Comparison of ENCODE assay signal across 8 mouse cellular contexts in the genomic region with DNA sequence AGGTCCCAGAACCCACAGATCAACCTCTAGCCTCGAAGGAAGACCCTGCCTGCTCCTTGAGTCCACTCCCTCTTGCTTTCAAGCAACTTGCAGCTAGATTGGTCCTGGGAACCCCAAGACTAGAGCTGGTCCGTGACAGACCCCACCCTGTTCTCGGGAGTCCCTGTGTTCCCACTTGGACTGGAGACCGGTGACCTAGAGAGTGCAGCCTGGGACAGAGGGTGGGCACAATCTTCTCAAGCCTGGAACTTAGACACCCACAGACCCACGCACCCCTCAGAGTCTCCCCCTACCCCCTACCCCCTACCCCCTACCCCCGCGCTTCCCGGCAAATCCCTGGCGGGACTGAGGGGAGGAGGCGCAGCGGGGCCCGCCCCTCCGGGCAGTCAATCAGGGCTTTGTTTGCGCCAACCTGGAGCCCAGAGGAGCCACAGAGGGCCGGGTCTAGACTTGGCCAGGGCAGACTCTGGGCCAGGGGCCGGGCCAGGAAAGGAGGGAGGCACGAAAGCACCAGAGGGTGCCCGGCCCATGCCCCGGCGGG. TPM values are rescaled to one million over a fixed set of nuclear protein-coding genes. Genes with fewer than 3 reads are reported as not detected.
DNase-seq lines count a peak whose midpoint lies in the region; ATAC-seq and TF ChIP-seq lines count a peak whose summit lies in the region.

No protein-coding gene starts in this region.

- H3K4me2 ChIP-seq in heart, embryonic 16.5 days (ENCODE audit: low read depth, low read length), result peak overlapping the region; percentile 82

- no peak for TF ChIP-seq POLR2A in testis, adult 2 months (IDR thresholded peaks at IDR 0.05; ENCODE audit: control insufficient read depth, low read depth, low read length)

- peak overlapping the region; percentile 87 for H3K27ac ChIP-seq in heart, embryonic 16.5 days (ENCODE audit: low read length)
- H3K27ac ChIP-seq in testis, adult 2 months (ENCODE audit: control insufficient read depth, insufficient read depth, low read depth, low read length), result no peak overlapping the region

- no peak for TF ChIP-seq CTCF in testis, adult 2 months (IDR thresholded peaks at IDR 0.05; ENCODE audit: control insufficient read depth, insufficient read depth, insufficient replicate concordance, low read depth, low read length)

- H3K36me3 ChIP-seq in heart, embryonic 16.5 days (ENCODE audit: control insufficient read depth, insufficient read depth), result no peaks in the 10 kb centered on the region
- H3K36me3 ChIP-seq in testis, adult 2 months (ENCODE audit: control insufficient read depth, insufficient read depth, low read length), result no peaks in the 10 kb centered on the region

- WGBS in heart, embryonic 16.5 days, result 9% methylated on average over 18 of the region's 20 CpGs

- H3K9me3 ChIP-seq in heart, embryonic 16.5 days (replicated peaks; ENCODE audit: control insufficient read depth, low read length), result 0 out of 2 replicates have a peak, but pooled peaks cover 4% of the 10 kb centered on the region

- DNase-seq in adrenal gland, adult 18-20 months (ENCODE audit: low spot score in 2 of 2), result peak; percentile 19 to 40
- peak; percentile 39 for DNase-seq in embryo, embryonic 9.5 days (ENCODE audit: extremely low spot score)
- DNase-seq in kidney, postnatal 10 days, result peak; percentile 73
- peak; percentile 70 for DNase-seq in lung, postnatal 36 days

- peak overlapping the region; percentile 68 for H3K4me3 ChIP-seq in heart, embryonic 16.5 days (ENCODE audit: low read length)
- H3K4me3 ChIP-seq in testis, adult 2 months (ENCODE audit: control insufficient read depth, low read depth, low read length), result peak overlapping the region; percentile 62

- ATAC-seq in CD4-positive, CD25-positive, alpha-beta regulatory T cell, adult 4 months, result peak; percentile 7
- peak; percentile 63 for ATAC-seq in heart, embryonic 16.5 days (replicated peaks; ENCODE audit: extremely low read depth, insufficient read depth, low FRiP score)
- ATAC-seq in activated CD4-positive, CD25-positive, alpha-beta regulatory T cell, adult 4 months, result no peak

- peak overlapping the region; percentile 73 for H3K9ac ChIP-seq in heart, embryonic 16.5 days (ENCODE audit: low read length)

- peaks cover 42% of the 10 kb centered on the region for H3K27me3 ChIP-seq in heart, embryonic 16.5 days (ENCODE audit: control insufficient read depth, insufficient read depth, low read length)
- H3K27me3 ChIP-seq in testis, adult 2 months (ENCODE audit: control insufficient read depth, insufficient read depth, low read length), result no peaks in the 10 kb centered on the region

- H3K4me1 ChIP-seq in heart, embryonic 16.5 days (ENCODE audit: control insufficient read depth, insufficient read depth, low read length), result no peaks in the 10 kb centered on the region
- H3K4me1 ChIP-seq in testis, adult 2 months (ENCODE audit: control insufficient read depth, insufficient read depth, low read length), result peaks cover 8% of the 10 kb centered on the region; the same call in 1 of the 2 replicates

RNA-seq across cellular contexts. Expression of a gene that starts 0.6 kb away (rescaled TPM):
- polyA plus RNA-seq in CD4-positive, CD25-positive, alpha-beta regulatory T cell, adult 4 months (2017; shearing (Covaris generic)), result not detected
- 10 to 100 TPM; 25.2 to 52.4 TPM for total RNA-seq in adrenal gland, adult 18-20 months (2021)
- polyA plus RNA-seq in heart, embryonic 16.5 days (2015; fragmentation: Nextera tagmentation; extraction: Ambion mirVana), result 19.9 and 20.6 TPM in 2 replicates
- 1.7 and 2.8 TPM in 2 replicates for polyA plus RNA-seq in testis, adult 2 months (2012; rRNA removed)
- polyA plus RNA-seq in activated CD4-positive, CD25-positive, alpha-beta regulatory T cell, adult 4 months (2017; shearing (Covaris generic)), result not detected
